In the genomic region with DNA sequence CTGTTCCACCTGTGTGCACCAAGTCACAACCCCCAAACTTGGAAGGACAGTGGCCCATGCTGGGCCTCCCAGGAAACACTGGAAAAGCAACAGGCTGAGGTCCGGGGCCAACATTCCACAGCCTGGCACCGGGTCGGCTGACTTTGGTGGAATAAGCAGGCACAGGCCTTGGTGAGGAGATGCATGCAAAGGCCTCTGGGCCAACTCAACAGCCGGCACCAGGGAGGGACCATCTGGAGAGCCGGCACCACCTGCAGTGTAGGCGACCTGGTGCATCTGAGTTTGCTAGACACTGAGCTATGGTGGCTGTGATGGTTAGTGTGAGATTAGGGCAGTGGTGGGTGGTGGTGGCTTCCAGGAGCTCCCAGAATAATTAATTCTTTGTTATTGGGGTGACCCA, we compare ENCODE assay signal across 9 mouse cellular contexts. TPM values are rescaled to one million over a fixed set of nuclear protein-coding genes. Genes with fewer than 3 reads are reported as not detected.
DNase-seq lines count a peak whose midpoint lies in the region; ATAC-seq and TF ChIP-seq lines count a peak whose summit lies in the region.
"Had no signal": no experiment of that assay in that cellular context is flagged by ENCODE, and none has a peak within 500 bp of the region (broad histone marks: within the 10 kb centered on the region; RNA-seq: fewer than 3 reads in every experiment).

No protein-coding gene starts in this region.

- TF ChIP-seq CTCF in layer of hippocampus, adult 2 months (conservative IDR thresholded peaks at IDR 0.05): no peak

- H3K9me3 ChIP-seq in midbrain, embryonic 10.5 days (replicated peaks): no peaks in the 10 kb centered on the region
- H3K9me3 ChIP-seq in midbrain, embryonic 15.5 days: no peaks in the 10 kb centered on the region
- H3K9me3 ChIP-seq in neural tube, embryonic 15.5 days (replicated peaks): no peaks in the 10 kb centered on the region
- H3K9me3 ChIP-seq in kidney, embryonic 14.5 days (ENCODE audit: control insufficient read depth, low read length): no peaks in the 10 kb centered on the region

- H3K36me3 ChIP-seq in midbrain, embryonic 10.5 days: peaks cover 29% of the 10 kb centered on the region
- no peaks in the 10 kb centered on the region for H3K36me3 ChIP-seq in midbrain, embryonic 15.5 days (replicated peaks)
- H3K36me3 ChIP-seq in neural tube, embryonic 15.5 days: no peaks in the 10 kb centered on the region; the same call in 1 of the 2 replicates
- H3K36me3 ChIP-seq in kidney, embryonic 14.5 days (ENCODE audit: control insufficient read depth, insufficient read depth, low read length): no peaks in the 10 kb centered on the region

- H3K9ac ChIP-seq in midbrain, embryonic 15.5 days: no peak overlapping the region
- no peak overlapping the region for H3K9ac ChIP-seq in neural tube, embryonic 15.5 days (replicated peaks)
- H3K9ac ChIP-seq in kidney, embryonic 14.5 days (ENCODE audit: low read depth, low read length): no peak overlapping the region

- 80% methylated on average over 6 of the region's 6 CpGs for WGBS in midbrain, embryonic 10.5 days
- 73% methylated on average over 6 of the region's 6 CpGs for WGBS in midbrain, embryonic 15.5 days
- WGBS in neural tube, embryonic 15.5 days: 60% methylated on average over 6 of the region's 6 CpGs
- 67% methylated on average over 6 of the region's 6 CpGs for WGBS in kidney, embryonic 14.5 days

- no peak for ATAC-seq in midbrain, embryonic 15.5 days (replicated peaks)
- ATAC-seq in neural tube, embryonic 15.5 days (ENCODE audit: low FRiP score): no peak
- ATAC-seq in kidney, embryonic 14.5 days (ENCODE audit: low FRiP score, low TSS enrichment): no peak
- no peak for ATAC-seq in CD4-positive, CD25-positive, alpha-beta regulatory T cell, adult 4 months

- H3K4me2 ChIP-seq in midbrain, embryonic 15.5 days: no peak overlapping the region
- no peak overlapping the region for H3K4me2 ChIP-seq in neural tube, embryonic 15.5 days
- no peak overlapping the region for H3K4me2 ChIP-seq in kidney, embryonic 14.5 days (replicated peaks; ENCODE audit: low read depth, low read length)

- peaks cover 50% of the 10 kb centered on the region for H3K4me1 ChIP-seq in midbrain, embryonic 10.5 days
- peaks cover 21% of the 10 kb centered on the region for H3K4me1 ChIP-seq in midbrain, embryonic 15.5 days
- H3K4me1 ChIP-seq in neural tube, embryonic 15.5 days: peaks cover 25% of the 10 kb centered on the region
- peaks cover 34% of the 10 kb centered on the region for H3K4me1 ChIP-seq in kidney, embryonic 14.5 days (ENCODE audit: control insufficient read depth, insufficient read depth, low read length)

- peaks cover 20% of the 10 kb centered on the region for H3K27me3 ChIP-seq in midbrain, embryonic 10.5 days (ENCODE audit: low read depth, poor library complexity, severe bottlenecking)
- H3K27me3 ChIP-seq in midbrain, embryonic 15.5 days (replicated peaks): no peaks in the 10 kb centered on the region
- H3K27me3 ChIP-seq in neural tube, embryonic 15.5 days (replicated peaks): no peaks in the 10 kb centered on the region
- no peaks in the 10 kb centered on the region for H3K27me3 ChIP-seq in kidney, embryonic 14.5 days (ENCODE audit: control insufficient read depth, insufficient read depth, low read length)

- DNase-seq in midbrain, embryonic 10.5 days (ENCODE audit: low spot score): no peak
- DNase-seq in cerebellum, postnatal 14 days: peak; percentile 87 to 94
- peak; percentile 83 to 87 for DNase-seq in layer of hippocampus, adult 2 months (ENCODE audit: low spot score in 2 of 2)
- DNase-seq in adrenal gland, postnatal 36 days: no peak
- DNase-seq: lung, adult 18-20 months had no signal

- H3K27ac ChIP-seq in midbrain, embryonic 10.5 days (replicated peaks): peak overlapping the region; percentile 81
- no peak overlapping the region for H3K27ac ChIP-seq in midbrain, embryonic 15.5 days
- H3K27ac ChIP-seq in layer of hippocampus, adult 2 months: peak overlapping the region; percentile 89
- H3K27ac ChIP-seq in neural tube, embryonic 15.5 days (replicated peaks): peak overlapping the region; percentile 19; the same call in 1 of the 2 replicates
- H3K27ac ChIP-seq in kidney, embryonic 14.5 days (ENCODE audit: low read depth, low read length): no peak overlapping the region

- no peak overlapping the region for H3K4me3 ChIP-seq in midbrain, embryonic 10.5 days
- H3K4me3 ChIP-seq in midbrain, embryonic 15.5 days: no peak overlapping the region
- H3K4me3 ChIP-seq in layer of hippocampus, adult 2 months: no peak overlapping the region
- no peak overlapping the region for H3K4me3 ChIP-seq in neural tube, embryonic 15.5 days (replicated peaks)
- H3K4me3 ChIP-seq in kidney, embryonic 14.5 days (ENCODE audit: low read length): no peak overlapping the region

RNA-seq across cellular contexts. Expression of a gene that starts 46.3 kb away (rescaled TPM):
- polyA plus RNA-seq in midbrain, embryonic 10.5 days (2016; fragmentation: Nextera tagmentation; extraction: Ambion mirVana): 91.4 and 105 TPM in 2 replicates
- 72.0 and 72.4 TPM in 2 replicates for polyA plus RNA-seq in midbrain, embryonic 15.5 days (2015; fragmentation: Nextera tagmentation; extraction: Ambion mirVana)
- 10 to 100 TPM; 30.5 to 35.2 TPM for total RNA-seq in layer of hippocampus, adult 2 months (2021)
- 58.1 and 58.6 TPM in 2 replicates for polyA plus RNA-seq in neural tube, embryonic 15.5 days (2015; fragmentation: Nextera tagmentation; extraction: Ambion mirVana)
- 100 to 1,000 TPM; 128 to 136 TPM for total RNA-seq in adrenal gland, postnatal 36 days (2021)
- polyA plus RNA-seq in kidney, embryonic 14.5 days (2014; fragmentation: Nextera tagmentation; extraction: Ambion mirVana): 36.0 and 45.4 TPM in 2 replicates
- 1 to 10 TPM; 2.1 to 2.3 TPM for polyA plus RNA-seq in CD4-positive, CD25-positive, alpha-beta regulatory T cell, adult 4 months (2017; shearing (Covaris generic))

Comparison
In these comparisons a context has a peak if more than half of its experiments do, and no peak if none do; other contexts are left out.
1. H3K27ac ChIP-seq: peak in midbrain, embryonic 10.5 days (single experiment), layer of hippocampus, adult 2 months (single experiment) and neural tube, embryonic 15.5 days (single experiment); none in midbrain, embryonic 15.5 days (single experiment) and kidney, embryonic 14.5 days (single experiment).
2. DNase-seq: peak in cerebellum, postnatal 14 days (2 of 2) and layer of hippocampus, adult 2 months (2 of 2); none in midbrain, embryonic 10.5 days (single experiment) and adrenal gland, postnatal 36 days (0 of 2).
3. RNA of a gene that starts 46.3 kb away (polyA plus RNA-seq): 91.4 to 105 TPM in midbrain, embryonic 10.5 days, 72.0 to 72.4 TPM in midbrain, embryonic 15.5 days, 58.1 to 58.6 TPM in neural tube, embryonic 15.5 days and 36.0 to 45.4 TPM in kidney, embryonic 14.5 days; 2.1 to 2.3 TPM in CD4-positive, CD25-positive, alpha-beta regulatory T cell, adult 4 months; every median in the first group is over 10 times any median in the second.